Mouse (Mus musculus) liver, adult 2 months (tissue): ENCODE results near the gene E430018J23Rik.

Experiments used
- CTCF ChIP-seq: fragments of 200-500 bp; IDR thresholded peaks from 2 replicates; pipeline ENCODE4 v1.5.1; 2011; ENCODE audit warnings: low read depth, low read length, control low read depth
- POLR2A ChIP-seq: fragments of 200-500 bp; IDR thresholded peaks from 2 replicates; pipeline ENCODE4 v1.6.1; 2011; ENCODE audit warnings: low read length, control low read depth; ENCODE audit not compliant: insufficient read depth; ENCODE audit errors: extremely low read depth

DNA sequence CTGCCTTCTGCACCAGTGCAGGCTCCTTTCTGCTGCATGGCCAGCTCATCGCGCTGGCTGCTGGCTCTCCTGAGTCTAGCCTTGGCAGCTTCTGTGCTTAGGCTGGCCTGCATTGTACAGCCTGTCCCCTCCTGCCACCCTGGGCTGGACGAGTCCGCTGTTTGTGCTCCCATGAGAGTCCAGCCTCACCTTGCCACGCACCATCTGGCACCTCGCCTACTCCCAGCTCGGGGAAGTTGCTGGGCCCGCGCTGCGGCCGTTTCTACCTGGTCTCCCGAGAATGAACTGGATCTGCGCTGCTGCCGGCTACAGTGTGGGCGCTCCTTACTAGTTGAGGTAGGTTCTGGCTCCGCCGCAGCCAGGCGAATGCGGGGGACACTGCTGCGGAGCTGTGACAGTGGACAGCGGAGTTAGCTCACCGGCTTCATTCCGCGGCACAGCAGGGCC lies 29.9 kb downstream of the E430018J23Rik start:
- TF ChIP-seq CTCF (no peak), POLR2A (no peak)
